Mouse (Mus musculus) testis, adult 2 months (tissue): ENCODE measurements at regions not wholly inside any gene's neighbourhood (a gene's known extent, or its start where the extent isn't known, plus 50 kb on each side); places are given as distances from the start of the nearest gene placed in this dataset.

Experiments used
- H3K27ac ChIP-seq: fragments of 200-500 bp; 2 replicates; pipeline ENCODE4 v1.5.1; 2012; ENCODE audit warnings: low read depth, low read length; ENCODE audit not compliant: control insufficient read depth, insufficient read depth
- H3K27me3 ChIP-seq: fragments of 200-500 bp; 2 replicates; pipeline ENCODE4 v1.6.1; 2012; ENCODE audit warnings: mild to moderate bottlenecking, low read length, moderate library complexity; ENCODE audit not compliant: control insufficient read depth, insufficient read depth
- H3K36me3 ChIP-seq: fragments of 200-500 bp; 2 replicates; pipeline ENCODE4 v1.6.1; 2012; ENCODE audit warnings: mild to moderate bottlenecking, low read length; ENCODE audit not compliant: control insufficient read depth, insufficient read depth
- H3K4me1 ChIP-seq: fragments of 200-500 bp; 2 replicates; pipeline ENCODE4 v1.6.1; 2012; ENCODE audit warnings: low read length; ENCODE audit not compliant: control insufficient read depth, insufficient read depth
- H3K4me3 ChIP-seq: fragments of 200-500 bp; 2 replicates; pipeline ENCODE4 v1.5.1; 2012; ENCODE audit warnings: low read depth, mild to moderate bottlenecking, low read length, moderate library complexity, mixed read lengths; ENCODE audit not compliant: control insufficient read depth
- CTCF ChIP-seq: fragments of 200-500 bp; IDR thresholded peaks from 2 replicates; pipeline ENCODE4 v1.5.1; 2012; ENCODE audit warnings: low read depth, mild to moderate bottlenecking, inconsistent platforms, low read length, moderate library complexity; ENCODE audit not compliant: control insufficient read depth, insufficient read depth, insufficient replicate concordance
- POLR2A ChIP-seq: fragments of 200-500 bp; IDR thresholded peaks from 2 replicates; pipeline ENCODE4 v1.6.1; 2012; ENCODE audit warnings: low read depth, mild to moderate bottlenecking, inconsistent platforms, low read length, moderate library complexity; ENCODE audit not compliant: control insufficient read depth

DNA sequence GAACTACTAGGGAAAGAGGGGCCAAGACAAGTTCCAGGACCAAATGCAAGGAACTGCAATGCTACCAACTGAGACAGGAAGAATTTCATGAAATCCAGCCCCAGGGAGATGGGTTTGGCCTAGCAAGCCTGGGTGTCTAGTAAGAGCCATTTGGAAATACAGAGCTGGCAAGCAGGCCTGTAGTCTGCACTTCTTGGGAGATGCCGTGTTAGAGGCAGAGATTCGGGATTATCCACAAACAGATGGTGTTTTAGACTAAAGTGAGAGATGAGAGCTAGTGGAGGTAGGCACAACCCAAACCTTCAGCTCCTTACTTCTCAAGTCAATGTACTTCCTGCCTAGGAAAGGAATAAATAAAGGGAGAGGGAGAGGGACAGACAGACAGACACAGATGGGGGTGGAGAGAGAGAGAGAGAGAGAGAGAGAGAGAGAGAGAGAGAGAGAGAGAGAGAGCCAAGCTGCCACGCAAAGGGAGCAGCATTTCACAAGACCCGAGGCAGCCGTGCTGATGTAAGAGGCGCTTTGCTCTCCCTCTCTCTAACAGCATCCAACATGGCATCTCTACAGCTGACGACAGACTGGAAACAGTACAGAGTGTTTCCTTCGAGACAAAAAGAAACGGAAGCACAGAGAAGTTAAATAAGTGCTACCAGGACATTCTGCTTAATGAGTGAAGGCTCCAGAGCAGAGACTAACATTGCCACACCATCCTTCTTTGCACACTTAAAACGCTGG is 182.9 kb downstream of the Irs2 start:
- no peaks in the 10 kb centered on the region for H3K27me3 ChIP-seq
- no peak overlapping the region for H3K27ac ChIP-seq
- H3K36me3 ChIP-seq, result no peaks in the 10 kb centered on the region
- no peak overlapping the region for H3K4me3 ChIP-seq
- H3K4me1 ChIP-seq, result no peaks in the 10 kb centered on the region
- TF ChIP-seq CTCF (no peak), POLR2A (no peak)

GRCm38 (mm10) chr8:10821901-10822300 is 186.4 kb downstream of the Irs2 start:
- Histone ChIP-seq H3K27ac (no peak overlapping the region), H3K4me3 (no peak overlapping the region), H3K27me3 (no peaks in the 10 kb centered on the region), H3K36me3 (no peaks in the 10 kb centered on the region), H3K4me1 (no peaks in the 10 kb centered on the region)
- TF ChIP-seq POLR2A, result no peak
- TF ChIP-seq CTCF, result no peak

GRCm38 (mm10) chr8:10814499-10814898 is 193.8 kb downstream of the Irs2 start:
- no peaks in the 10 kb centered on the region for H3K36me3 ChIP-seq
- no peak for TF ChIP-seq POLR2A
- no peak for TF ChIP-seq CTCF
- H3K4me3 ChIP-seq, result no peak overlapping the region

GRCm38 (mm10) chr8:10812060-10812670 is 196.1 kb downstream of the Irs2 start:
- Histone ChIP-seq H3K27me3 (no peaks in the 10 kb centered on the region), H3K4me1 (no peaks in the 10 kb centered on the region), H3K27ac (no peak overlapping the region), H3K4me3 (no peak overlapping the region), H3K36me3 (no peaks in the 10 kb centered on the region)
- no peak for TF ChIP-seq CTCF
- no peak for TF ChIP-seq POLR2A

More at GRCm38 (mm10) chr8:10814499-10814898, 193.8 kb downstream of the Irs2 start:
- Histone ChIP-seq H3K4me1 (no peaks in the 10 kb centered on the region), H3K27ac (no peak overlapping the region), H3K27me3 (no peaks in the 10 kb centered on the region)

DNA sequence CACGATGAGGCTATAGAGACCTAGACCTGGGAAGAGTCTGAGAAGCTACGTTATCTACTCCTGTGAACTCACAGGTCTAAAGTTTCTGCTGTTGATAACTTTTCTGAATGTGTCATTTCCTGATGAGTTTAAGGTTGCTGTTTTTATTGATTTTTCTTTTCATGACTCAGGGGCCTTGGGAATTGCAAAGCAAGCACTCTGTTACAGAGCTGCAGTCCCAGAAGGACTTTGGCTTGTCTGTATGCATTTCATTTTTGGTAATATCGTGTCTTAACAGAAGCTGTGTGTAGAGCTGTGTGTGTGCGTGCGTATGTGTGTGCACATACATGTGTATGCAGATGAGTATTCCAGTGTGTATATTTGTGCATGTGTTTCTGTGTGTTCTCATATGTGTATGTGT is 201.2 kb downstream of the Irs2 start:
- no peaks in the 10 kb centered on the region for H3K36me3 ChIP-seq
- no peaks in the 10 kb centered on the region for H3K4me1 ChIP-seq
- H3K4me3 ChIP-seq, result no peak overlapping the region
- no peaks in the 10 kb centered on the region for H3K27me3 ChIP-seq
- no peak overlapping the region for H3K27ac ChIP-seq
- no peak for TF ChIP-seq CTCF
- TF ChIP-seq POLR2A, result no peak

DNA sequence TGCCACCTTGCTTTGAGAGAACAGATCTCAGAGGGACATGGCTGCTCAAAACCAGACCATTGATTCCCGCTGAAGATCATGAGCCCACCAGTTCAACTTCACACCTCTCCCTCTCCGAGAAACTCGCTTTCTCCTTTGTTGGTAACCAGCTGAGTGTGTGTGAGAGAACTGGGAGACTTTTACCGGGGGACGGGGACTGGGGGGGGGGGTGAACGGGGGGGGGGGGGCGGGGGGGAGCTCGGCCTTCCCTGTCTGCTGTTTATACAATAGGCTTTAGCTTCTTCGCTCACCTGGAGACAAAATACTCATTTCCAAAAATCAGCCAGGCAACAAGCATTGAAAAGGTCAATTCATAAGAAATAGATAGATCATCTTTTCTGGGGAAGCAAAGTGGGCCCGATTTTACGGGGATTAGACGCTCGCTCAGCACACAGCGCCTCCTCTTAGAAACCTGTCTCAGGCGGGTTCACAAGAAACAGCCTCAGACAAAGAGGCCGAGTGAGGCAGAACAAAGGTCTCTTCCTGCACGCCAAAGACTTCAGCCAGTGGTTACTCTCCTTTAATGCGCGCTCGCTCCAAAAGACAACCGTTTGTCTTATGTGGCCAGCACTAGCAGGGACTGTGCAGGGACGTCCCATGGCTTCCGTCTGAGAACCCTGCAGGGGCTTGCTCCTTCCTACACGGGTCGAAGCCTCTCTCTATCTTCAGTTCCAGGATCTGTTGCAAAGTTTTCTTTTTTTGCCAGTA is 202.7 kb downstream of the Irs2 start:
- no peaks in the 10 kb centered on the region for H3K4me1 ChIP-seq
- H3K27me3 ChIP-seq, result no peaks in the 10 kb centered on the region
- no peak overlapping the region for H3K27ac ChIP-seq
- TF ChIP-seq POLR2A, result no peak
- TF ChIP-seq CTCF, result no peak
- H3K4me3 ChIP-seq, result no peak overlapping the region
- H3K36me3 ChIP-seq, result no peaks in the 10 kb centered on the region

GRCm38 (mm10) chr8:10804974-10805373 is 203.3 kb downstream of the Irs2 start:
- no peaks in the 10 kb centered on the region for H3K27me3 ChIP-seq
- no peaks in the 10 kb centered on the region for H3K4me1 ChIP-seq
- TF ChIP-seq CTCF (no peak), POLR2A (no peak)
- H3K27ac ChIP-seq, result no peak overlapping the region
- H3K36me3 ChIP-seq, result no peaks in the 10 kb centered on the region
- no peak overlapping the region for H3K4me3 ChIP-seq
